Mouse (Mus musculus) adrenal gland, adult 18-20 months (tissue): Measurements from ENCODE around the gene Kcnq1. TPM values are rescaled to one million over a fixed set of nuclear protein-coding genes. Genes with fewer than 3 reads are reported as not detected.

ENCODE experiments used
- DNase-seq, 2 experiments: peaks; one replicate each; pipeline ENCODE4 v3.0.0; 2021 to 2022; ENCODE audit warnings: low spot score in 2 of 2
- total RNA-seq, 2 experiments: library from RNA; stranded (reverse); gene quantifications; 1 replicate in 1 of 2; 2 replicates in 1 of 2; pipeline ENCODE4 v1.2.3; 2021

Gene Kcnq1
- total RNA-seq, 2 experiments from 2014 or later, result 3.2 to 6.0 TPM

- DNase-seq, result no peak
These were observed 26.7 kb downstream of the Kcnq1 start for GRCm38 (mm10) chr7:143132815-143133214.

- DNase-seq, result no peak
These were observed 30.0 kb downstream of the Kcnq1 start for GRCm38 (mm10) chr7:143136125-143136524.

GRCm38 (mm10) chr7:143136561-143136960, 30.4 kb downstream of the Kcnq1 start:
- no peak for DNase-seq

- DNase-seq, result peak; percentile 62 to 71
These were observed 32.6 kb downstream of the Kcnq1 start for GRCm38 (mm10) chr7:143138789-143139188.

GRCm38 (mm10) chr7:143139932-143140331, 33.8 kb downstream of the Kcnq1 start:
- DNase-seq, result no peak

- DNase-seq, result no peak
These were observed 36.5 kb downstream of the Kcnq1 start for GRCm38 (mm10) chr7:143142680-143143079.

- no peak for DNase-seq
These were observed 40.9 kb downstream of the Kcnq1 start for GRCm38 (mm10) chr7:143147015-143147414.

GRCm38 (mm10) chr7:143151171-143151570, 45.0 kb downstream of the Kcnq1 start:
- DNase-seq, result no peak

- no peak for DNase-seq
These were observed 46.2 kb downstream of the Kcnq1 start for GRCm38 (mm10) chr7:143152350-143152749.

- DNase-seq, result peak; percentile 88 to 90
These were observed 47.8 kb downstream of the Kcnq1 start for GRCm38 (mm10) chr7:143153915-143154373.

- peak in 1 of 2 experiments; percentile 34 for DNase-seq
These were observed 48.3 kb downstream of the Kcnq1 start for GRCm38 (mm10) chr7:143154458-143154871.

- no peak for DNase-seq
These were observed 49.1 kb downstream of the Kcnq1 start for GRCm38 (mm10) chr7:143155257-143155656.

- no peak for DNase-seq
These were observed 52.7 kb downstream of the Kcnq1 start for GRCm38 (mm10) chr7:143158690-143159425.

- no peak for DNase-seq
These were observed 53.3 kb downstream of the Kcnq1 start for GRCm38 (mm10) chr7:143159446-143159845.

GRCm38 (mm10) chr7:143160057-143160456, 53.9 kb downstream of the Kcnq1 start:
- no peak for DNase-seq

GRCm38 (mm10) chr7:143162051-143162450, 55.9 kb downstream of the Kcnq1 start:
- no peak for DNase-seq

GRCm38 (mm10) chr7:143164074-143164473, 57.9 kb downstream of the Kcnq1 start:
- DNase-seq, result no peak

GRCm38 (mm10) chr7:143165687-143166265, 59.6 kb downstream of the Kcnq1 start:
- DNase-seq, result no peak

- DNase-seq, result no peak
These were observed 61.1 kb downstream of the Kcnq1 start for GRCm38 (mm10) chr7:143167275-143167674.

- no peak for DNase-seq
These were observed 63.2 kb downstream of the Kcnq1 start for GRCm38 (mm10) chr7:143169371-143169770.

GRCm38 (mm10) chr7:143172914-143173547, 66.9 kb downstream of the Kcnq1 start:
- no peak for DNase-seq

- no peak for DNase-seq
These were observed 68.5 kb downstream of the Kcnq1 start for GRCm38 (mm10) chr7:143174633-143175032.
